Comparison of ENCODE assay signal across 14 mouse cellular contexts in genomic region chr2:58276454-58276853, GRCm38 (mm10).
"Had no signal": no experiment of that assay in that cellular context is flagged by ENCODE, and none has a peak within 500 bp of the region (broad histone marks: within the 10 kb centered on the region; RNA-seq: fewer than 3 reads in every experiment).

No protein-coding gene starts in this region.

- ATAC-seq: midbrain, embryonic 13.5 days; midbrain, embryonic 15.5 days had no signal

- DNase-seq: lung, adult 18-20 months; lung, embryonic 14.5 days; lung, postnatal 10 days; lung, postnatal 4 days; retina, postnatal 1 day; right cerebral cortex, adult 18-20 months; right cerebral cortex, postnatal 25 days; right cerebral cortex, postnatal 4 days; spleen, adult 18-20 months; thymus, adult 18-20 months; thymus, postnatal 14 days; thymus, postnatal 36 days had no signal
